Mouse (Mus musculus) G1E-ER4 (cell line): ENCODE data around the gene Habp4. TPM values are rescaled to one million over a fixed set of nuclear protein-coding genes. Genes with fewer than 3 reads are reported as not detected.

Experiments used
- GATA1 ChIP-seq: IDR thresholded peaks from one replicate; pipeline ENCODE4 v1.8.0; 2012; ENCODE audit warnings: low read length, inconsistent platforms
- polyA plus RNA-seq: library from polyadenylated mRNA; stranded (reverse); fragments of >175 nt; gene quantifications from 2 replicates; pipeline ENCODE4 v1.2.3, GENCODE M21; 2012

Habp4 gene
- polyA plus RNA-seq, 1 experiment = 70.8 TPM

- no peak for TF ChIP-seq GATA1
These were observed 36.3 kb downstream of the Habp4 start for GRCm38 (mm10) chr13:64197899-64198298.

- no peak for TF ChIP-seq GATA1
These were observed 36.7 kb downstream of the Habp4 start for GRCm38 (mm10) chr13:64198310-64198709.

GRCm38 (mm10) chr13:64200911-64201310 lies 39.3 kb downstream of the Habp4 start:
- TF ChIP-seq GATA1 = no peak

GRCm38 (mm10) chr13:64204726-64205125 lies 43.1 kb downstream of the Habp4 start:
- no peak for TF ChIP-seq GATA1

- TF ChIP-seq GATA1 = no peak
These were observed 43.6 kb downstream of the Habp4 start for GRCm38 (mm10) chr13:64205186-64205585.

GRCm38 (mm10) chr13:64208146-64208545 lies 46.5 kb downstream of the Habp4 start:
- no peak for TF ChIP-seq GATA1

GRCm38 (mm10) chr13:64211995-64212603 lies 50.5 kb downstream of the Habp4 start:
- no peak for TF ChIP-seq GATA1

GRCm38 (mm10) chr13:64214891-64215290 lies 53.3 kb downstream of the Habp4 start:
- no peak for TF ChIP-seq GATA1

- TF ChIP-seq GATA1 = no peak
These were observed 64.1 kb downstream of the Habp4 start for GRCm38 (mm10) chr13:64225738-64226137.

- TF ChIP-seq GATA1 = no peak
These were observed 65.1 kb downstream of the Habp4 start for GRCm38 (mm10) chr13:64226725-64227124.

- no peak for TF ChIP-seq GATA1
These were observed 71.5 kb downstream of the Habp4 start for GRCm38 (mm10) chr13:64233139-64233538.

- no peak for TF ChIP-seq GATA1
These were observed 73.6 kb downstream of the Habp4 start for GRCm38 (mm10) chr13:64235062-64235715.

GRCm38 (mm10) chr13:64235777-64236176 lies 74.2 kb downstream of the Habp4 start:
- no peak for TF ChIP-seq GATA1

Other genes with a start within 250 kb of the Habp4 start
- gene Hsd17b3, start 72.6 kb upstream of the Habp4 start, polyA plus RNA-seq = not detected in 2 replicates
- not detected in 2 replicates for gene Slc35d2, start 32.5 kb upstream of the Habp4 start, polyA plus RNA-seq
- 8.1 and 9.5 TPM in 2 replicates for gene Zfp367, start 8.6 kb upstream of the Habp4 start, polyA plus RNA-seq
- gene Cdc14b, start 113.5 kb downstream of the Habp4 start, polyA plus RNA-seq = 0.12 and 0.23 TPM in 2 replicates
- gene Aaed1, start 150.9 kb downstream of the Habp4 start, polyA plus RNA-seq = 1.3 and 2.0 TPM in 2 replicates
- gene Ctsl, start 209.1 kb downstream of the Habp4 start, polyA plus RNA-seq = 1.3 and 2.2 TPM in 2 replicates